Mouse (Mus musculus): ENCODE data around the gene Tmem130.
A peak's percentile ranks its signal among the peaks of the same experiment; 100 is the strongest.

Tmem130 gene

DNA sequence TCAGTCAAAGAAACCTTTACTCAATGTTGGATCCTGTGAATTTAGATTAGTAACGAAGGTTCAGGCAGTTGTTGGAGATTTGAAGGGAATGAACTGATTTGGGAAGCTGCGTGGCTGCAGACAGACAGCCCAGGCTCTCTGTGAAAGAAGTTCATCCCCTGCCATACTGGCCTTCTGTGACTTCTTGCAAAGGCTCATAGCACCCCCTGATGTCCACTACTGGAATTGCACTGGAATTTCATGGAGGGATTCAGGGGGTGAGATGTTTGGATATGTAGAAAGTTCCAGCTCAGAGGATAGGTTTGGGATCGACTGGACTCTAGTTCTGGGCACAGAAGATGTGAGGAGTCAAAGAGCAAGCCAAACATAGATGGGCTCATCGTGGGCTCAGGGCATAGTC is 27.7 kb downstream of the Tmem130 start:
- DNase-seq (ENCODE audit: low spot score), result no peak

- no peak for DNase-seq (ENCODE audit: low spot score)
Measured at GRCm38 (mm10) chr5:144729216-144729615, 32.4 kb downstream of the Tmem130 start.

GRCm38 (mm10) chr5:144728237-144728636 is 33.4 kb downstream of the Tmem130 start:
- DNase-seq (ENCODE audit: low spot score), result no peak

DNA sequence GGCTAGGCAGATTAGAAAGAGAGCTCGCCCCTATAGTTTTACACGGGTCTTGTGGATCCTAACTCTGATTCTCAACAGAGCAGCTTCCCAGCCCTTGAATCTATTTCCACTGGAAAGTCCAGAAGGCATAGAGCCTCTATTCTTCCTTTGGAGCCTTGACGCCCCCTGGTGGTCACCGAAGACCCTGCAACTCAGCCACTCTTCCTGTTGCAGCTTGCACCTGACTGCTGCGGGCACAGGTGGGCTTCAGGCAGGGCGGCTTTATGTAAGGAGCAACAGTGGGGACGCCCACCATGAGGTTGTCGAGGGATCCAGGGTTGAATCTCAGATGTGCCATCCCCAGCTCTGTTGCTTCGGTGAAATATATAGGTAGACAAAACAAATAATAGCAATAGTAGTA is 34.5 kb downstream of the Tmem130 start:
- DNase-seq (ENCODE audit: low spot score), result peak; percentile 7

GRCm38 (mm10) chr5:144725554-144725953 is 36.1 kb downstream of the Tmem130 start:
- DNase-seq (ENCODE audit: low spot score), result no peak

GRCm38 (mm10) chr5:144724926-144725325 is 36.7 kb downstream of the Tmem130 start:
- DNase-seq (ENCODE audit: low spot score), result no peak

GRCm38 (mm10) chr5:144720281-144720680 is 41.3 kb downstream of the Tmem130 start:
- DNase-seq (ENCODE audit: low spot score), result no peak

DNA sequence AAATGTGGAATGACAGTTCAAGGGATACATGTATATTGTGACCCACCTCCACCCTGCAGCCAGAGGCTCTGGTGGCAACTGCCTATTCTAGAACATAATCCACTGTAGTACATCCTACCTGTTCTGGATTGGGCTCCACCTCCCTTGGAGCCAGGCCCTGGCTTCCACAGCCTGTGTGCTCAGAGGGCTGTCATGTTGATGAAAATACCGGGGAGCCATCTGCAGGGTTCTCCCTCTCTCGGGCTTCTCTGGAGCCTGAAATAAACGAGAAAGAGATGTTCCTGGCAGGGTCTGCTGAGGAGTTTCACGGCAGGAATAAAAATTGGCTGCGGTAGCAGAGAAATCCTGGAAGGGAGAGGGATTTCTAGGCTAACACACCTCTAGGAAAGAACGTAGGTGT is 41.8 kb downstream of the Tmem130 start:
- DNase-seq (ENCODE audit: low spot score), result no peak

DNA sequence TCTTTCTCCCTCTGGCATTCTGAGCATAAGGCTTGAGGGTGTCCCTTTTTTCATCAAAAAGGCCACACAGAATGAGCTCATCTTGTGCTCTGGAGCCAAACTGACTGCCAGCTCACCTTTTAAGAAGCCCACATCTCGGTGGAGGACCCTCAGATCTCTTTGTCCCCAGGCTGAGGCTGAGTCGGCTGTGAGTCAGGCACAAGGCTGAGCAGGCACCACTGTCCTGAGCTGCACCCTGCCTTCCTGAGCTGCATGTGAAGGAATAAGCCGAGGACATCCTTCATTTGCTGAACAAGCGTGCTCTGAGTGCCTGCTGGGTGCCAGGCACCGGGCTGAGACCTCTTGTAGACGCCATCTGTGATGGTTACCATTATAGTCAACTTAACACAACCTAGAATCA is 44.4 kb downstream of the Tmem130 start:
- no peak for DNase-seq (ENCODE audit: low spot score)

DNA sequence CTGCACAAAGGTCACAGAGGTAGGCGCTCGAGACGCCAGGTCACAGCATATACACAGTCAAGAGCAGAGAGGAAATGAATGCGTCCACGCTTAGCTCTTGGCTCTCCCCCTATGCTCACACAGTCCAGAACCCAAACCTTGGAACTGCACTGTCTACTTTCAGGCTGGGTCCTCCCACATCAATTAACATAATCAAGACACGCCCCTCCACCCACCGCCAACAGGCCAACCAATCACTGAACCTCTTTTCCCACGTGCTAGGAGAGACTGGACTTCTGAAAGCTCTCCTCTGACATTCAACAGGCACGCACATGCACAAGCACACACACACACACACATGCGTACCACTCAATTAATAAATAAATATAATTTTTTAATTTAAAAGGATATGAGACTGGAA is 48.2 kb downstream of the Tmem130 start:
- DNase-seq (ENCODE audit: low spot score), result no peak

- no peak for DNase-seq (ENCODE audit: low spot score)
Measured at GRCm38 (mm10) chr5:144707603-144708002, 54.0 kb downstream of the Tmem130 start.

DNA sequence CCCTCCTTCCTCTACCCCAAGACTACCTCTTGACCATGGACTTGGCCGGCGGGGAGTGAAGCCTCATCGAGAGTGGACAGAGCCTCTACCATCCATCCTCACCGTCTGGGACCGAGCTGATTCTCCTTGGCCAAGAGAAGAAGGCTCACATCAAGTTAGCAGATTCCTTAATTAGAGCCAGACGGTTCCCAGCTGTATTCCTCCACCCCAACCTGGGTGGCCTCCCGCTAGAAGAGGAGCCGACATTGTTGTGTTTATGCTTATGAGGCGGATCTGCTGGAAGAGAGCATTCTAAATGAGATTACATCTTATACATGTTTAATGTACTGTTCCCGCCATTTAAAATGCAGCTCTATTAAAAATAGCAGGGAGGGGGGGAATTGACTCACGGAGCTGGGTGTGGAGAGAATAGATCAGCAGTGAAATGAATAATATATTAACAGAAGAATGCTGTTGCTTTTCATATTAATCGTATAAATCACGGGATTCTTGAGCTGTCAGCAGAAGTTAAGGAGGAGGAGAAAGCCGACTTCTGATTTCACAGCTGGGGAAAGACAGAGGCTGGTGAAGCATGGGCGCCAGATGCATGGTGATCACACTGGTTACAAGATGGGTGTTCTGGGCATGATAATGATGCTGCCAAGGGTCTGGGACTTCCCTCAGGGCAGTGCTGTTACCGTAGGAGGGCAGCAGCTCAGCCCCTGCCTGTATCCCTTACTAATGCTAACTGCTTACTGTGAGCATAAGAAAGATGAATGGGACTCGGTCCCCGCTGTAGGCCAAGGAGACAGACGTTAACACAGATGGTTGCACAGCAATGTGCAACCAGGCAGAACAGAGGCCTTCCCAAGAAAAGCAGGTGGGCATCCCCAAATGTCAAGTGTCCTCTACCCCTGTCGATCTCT is 57.9 kb downstream of the Tmem130 start:
- DNase-seq (ENCODE audit: low spot score), result no peak

DNA sequence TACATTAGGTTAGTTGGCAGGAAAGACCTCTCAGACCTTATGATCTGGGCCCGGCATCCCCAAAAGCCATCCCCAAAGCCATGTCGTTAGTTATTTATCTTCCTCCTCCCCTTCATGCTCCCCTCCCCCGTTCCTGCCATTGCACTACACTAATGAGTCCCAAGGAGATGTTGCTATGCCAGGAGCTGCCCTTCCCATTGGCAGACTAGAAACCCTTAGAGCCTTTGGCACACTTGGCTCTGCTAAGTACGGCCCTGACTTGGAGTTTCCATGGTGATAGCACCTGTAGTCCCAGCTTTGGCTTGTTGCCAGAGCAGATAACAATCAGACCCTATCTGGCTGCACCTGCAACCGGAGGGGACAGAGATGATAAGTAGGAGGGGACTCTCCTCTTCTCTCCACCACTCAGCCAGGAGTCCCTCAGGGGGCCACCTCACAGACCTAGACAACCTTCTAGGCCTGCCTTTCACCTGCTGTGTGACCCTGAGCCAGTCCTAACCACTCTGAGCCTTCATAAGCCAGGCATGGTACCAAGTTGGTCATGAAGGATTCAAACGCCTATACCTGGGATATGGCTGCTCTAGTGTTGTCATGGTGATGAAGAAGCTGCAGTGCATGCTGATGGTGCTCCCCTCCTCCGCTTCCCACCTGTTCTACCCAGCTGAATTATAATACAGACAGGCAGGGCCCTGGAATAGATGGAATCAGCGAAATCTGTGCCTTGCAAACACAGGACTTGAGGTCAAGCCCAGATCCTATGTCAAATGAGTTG is 66.1 kb downstream of the Tmem130 start:
- no peak for DNase-seq (ENCODE audit: low spot score)

- DNase-seq (ENCODE audit: low spot score), result no peak
Measured at GRCm38 (mm10) chr5:144694161-144694560, 67.5 kb downstream of the Tmem130 start.

DNA sequence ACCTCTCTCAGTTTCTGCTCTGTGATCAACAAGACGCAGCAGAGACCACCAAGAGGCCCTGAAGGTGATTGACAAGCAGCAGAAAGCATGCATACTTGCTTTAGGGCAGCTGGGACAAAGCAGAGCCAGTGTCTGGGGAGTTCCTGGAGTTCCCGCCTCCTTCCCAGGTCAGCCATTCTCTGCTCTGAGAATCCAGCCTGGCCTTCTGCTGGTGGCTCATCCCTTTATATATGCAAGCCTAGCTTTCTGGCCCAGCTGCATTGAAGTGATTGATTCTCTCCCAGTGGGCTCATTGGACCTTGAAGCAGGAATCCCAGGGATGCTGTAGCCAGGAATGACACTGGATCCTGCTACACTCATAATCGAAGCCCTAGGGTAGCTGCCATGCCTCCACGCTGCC is 70.2 kb downstream of the Tmem130 start:
- no peak for DNase-seq (ENCODE audit: low spot score)

DNA sequence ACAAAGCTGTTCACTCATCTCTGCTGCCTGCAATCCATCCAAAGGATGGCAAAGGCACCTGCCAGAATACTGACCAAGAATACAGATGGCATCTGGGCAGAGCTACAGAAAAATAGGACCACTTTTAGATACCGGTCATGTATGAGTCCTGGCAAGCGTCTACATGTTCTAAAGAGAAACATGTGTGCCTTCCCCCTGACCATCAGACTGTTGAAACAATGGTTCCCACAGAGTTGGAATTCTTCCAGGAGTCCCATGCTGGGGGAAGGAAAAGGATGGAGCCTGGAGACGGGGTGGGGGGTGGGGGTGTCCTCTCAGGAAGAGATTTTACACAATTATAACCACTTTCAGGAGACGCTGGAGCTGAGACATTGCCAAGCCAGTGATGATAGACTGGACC is 73.2 kb downstream of the Tmem130 start:
- no peak for DNase-seq (ENCODE audit: low spot score)
